Mouse (Mus musculus): Measurements from ENCODE around the gene Enox1.

GRCm38 (mm10) chr14:77648305-77648704 lies 491.7 kb downstream of the Enox1 start:
- TF ChIP-seq CTCF (IDR thresholded peaks at IDR 0.05; ENCODE audit: insufficient read depth, low read length) (no peak), POLR2A (IDR thresholded peaks at IDR 0.05; ENCODE audit: borderline replicate concordance, extremely low read depth, low read depth, low read length) (no peak)
